Mouse (Mus musculus): Measurements from ENCODE around the gene Gstp3.

DNA sequence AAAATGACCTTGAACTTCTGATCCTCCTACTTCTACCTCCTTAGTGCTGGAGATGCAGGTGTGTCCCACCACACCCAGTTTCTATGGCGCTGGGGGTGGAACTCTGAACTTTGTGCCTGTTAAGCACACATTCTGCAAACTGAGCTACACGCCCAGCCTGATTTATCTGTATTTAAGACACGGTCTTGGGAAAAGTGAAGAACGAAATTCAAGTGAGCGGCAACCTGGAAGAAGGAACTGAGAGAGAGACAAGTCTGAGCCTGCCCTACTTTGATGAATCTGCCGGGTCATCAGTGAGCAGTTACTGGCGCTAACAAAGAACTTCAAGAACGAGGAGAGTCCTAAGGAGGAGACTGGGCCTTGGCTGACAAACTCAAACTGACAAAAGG, 12.5 kb downstream of the Gstp3 start:
- TF ChIP-seq CTCF (IDR thresholded peaks at IDR 0.05; ENCODE audit: insufficient read depth, low read length) (no peak), POLR2A (IDR thresholded peaks at IDR 0.05; ENCODE audit: borderline replicate concordance, extremely low read depth, low read depth, low read length) (no peak)

Data from lung, adult 2 months (tissue).